Mouse (Mus musculus) embryonic facial prominence, embryonic 10.5 days (tissue): Measurements from ENCODE around the gene Zmat3. TPM values are rescaled to one million over a fixed set of nuclear protein-coding genes. Genes with fewer than 3 reads are reported as not detected.

ENCODE experiments used
- DNase-seq: peaks from one replicate; pipeline ENCODE4 v3.0.0-alpha.2; 2017; ENCODE audit warnings: low spot score
- H3K27ac ChIP-seq: fragments of 300-500 bp; sonication (generic); replicated peaks from 2 replicates; pipeline ENCODE4 v1.5.1; 2016; ENCODE audit warnings: mild to moderate bottlenecking
- H3K27me3 ChIP-seq: fragments of 300-500 bp; sonication (generic); replicated peaks from 2 replicates; pipeline ENCODE4 v1.6.1; 2016; ENCODE audit warnings: low read depth, mild to moderate bottlenecking; ENCODE audit not compliant: poor library complexity, severe bottlenecking
- H3K36me3 ChIP-seq: fragments of 300-500 bp; sonication (generic); replicated peaks from 2 replicates; pipeline ENCODE4 v1.6.1; 2016; ENCODE audit warnings: mild to moderate bottlenecking, moderate library complexity
- H3K4me1 ChIP-seq: fragments of 300-500 bp; sonication (generic); 2 replicates; pipeline ENCODE4 v1.6.1; 2016
- H3K4me3 ChIP-seq: fragments of 300-500 bp; sonication (generic); 2 replicates; pipeline ENCODE4 v1.5.1; 2016; ENCODE audit warnings: mild to moderate bottlenecking, moderate library complexity
- H3K9me3 ChIP-seq: fragments of 300-500 bp; sonication (generic); 2 replicates; pipeline ENCODE4 v1.6.1; 2016; ENCODE audit warnings: mild to moderate bottlenecking
- WGBS: fragments of 180-500 bp; shearing (Covaris S2); methylation state at CpG from one replicate; pipeline ENCODE4 v1.1.7; 2016; 5-methylcytosine and 5-hydroxymethylcytosine counted together
- polyA plus RNA-seq: library from polyadenylated mRNA; unstranded; fragments of >200 nt; fragmentation: Nextera tagmentation; extraction: Ambion mirVana; gene quantifications from 2 replicates; pipeline ENCODE4 v1.2.1, GENCODE M21; 2016

Zmat3 gene
- polyA plus RNA-seq, result 5.2 and 6.1 TPM in 2 replicates

DNA sequence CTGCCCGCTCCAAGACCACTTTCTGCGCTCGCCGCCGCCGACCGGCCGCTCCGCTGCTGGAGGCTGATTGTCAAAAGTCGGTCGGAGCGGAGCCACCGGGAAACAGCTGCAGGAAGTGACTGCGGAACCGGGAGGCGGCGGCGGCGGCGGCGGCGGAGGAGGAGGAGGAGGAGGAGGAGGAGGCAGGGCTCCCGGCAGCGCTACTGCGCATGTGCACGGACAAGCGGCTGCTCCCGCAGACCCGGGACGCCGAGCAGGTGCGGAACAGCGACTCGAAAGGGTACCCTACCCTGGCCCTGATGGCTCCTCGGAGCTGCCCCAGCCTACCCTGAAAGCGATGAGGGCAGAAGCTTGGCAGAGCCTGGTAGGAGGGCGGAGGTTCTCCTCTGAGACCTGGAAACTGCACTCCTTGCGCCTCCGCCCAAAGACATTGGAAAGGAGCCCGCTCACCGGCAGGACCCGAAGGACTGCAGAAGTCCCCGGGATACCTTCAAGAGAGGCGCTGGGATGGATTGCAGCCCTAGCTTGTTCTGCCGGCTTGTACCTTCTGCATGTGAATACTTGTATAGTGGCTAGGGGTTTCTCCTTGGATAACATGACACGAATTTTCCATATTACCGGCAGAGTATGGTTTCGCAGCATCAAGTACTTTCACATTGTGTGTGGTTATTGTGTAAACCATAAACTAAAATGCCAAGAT, at the start of gene Zmat3:
Gene Zmat3, minus strand, starts transcription at position 469 of the 700 bp plus-strand sequence.
- Histone ChIP-seq H3K9me3 (no peaks in the 10 kb centered on the region), H3K4me1 (peaks cover 28% of the 10 kb centered on the region), H3K4me3 (peak within 1 kb of the TSS; percentile 88), H3K36me3 (0 out of 2 replicates have a peak, but pooled peaks cover under 1% of the 10 kb centered on the region), H3K27ac (peak within 1 kb of the TSS; percentile 90), H3K27me3 (peaks cover 14% of the 10 kb centered on the region)
- DNase-seq, result peak; percentile 88
- 4% methylated on average over 39 of the region's 48 CpGs for WGBS

DNA sequence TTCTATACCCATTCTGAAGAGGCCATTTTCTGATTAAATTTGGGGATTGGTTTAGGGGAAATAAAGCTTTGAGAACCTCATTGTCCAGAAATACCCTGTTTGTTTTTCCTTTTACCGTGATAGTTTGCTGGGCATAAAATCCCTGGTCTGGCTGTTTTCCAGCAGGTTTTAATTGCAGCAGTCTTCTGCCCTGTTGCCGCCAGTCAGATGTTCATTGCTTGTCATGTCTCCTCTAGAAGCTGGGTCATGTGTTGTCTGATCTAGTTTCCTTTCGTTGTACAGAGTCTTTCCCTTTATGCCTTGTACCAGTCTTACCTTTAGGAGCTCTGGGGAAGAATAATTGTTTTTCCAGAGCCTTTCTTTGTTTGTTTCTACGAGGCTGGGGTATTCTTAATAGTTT, 48.6 kb upstream of the Zmat3 start:
- H3K36me3 ChIP-seq, result peaks cover 6% of the 10 kb centered on the region; the same call in 1 of the 2 replicates
- 62% methylated on average over 4 of the region's 4 CpGs for WGBS

DNA sequence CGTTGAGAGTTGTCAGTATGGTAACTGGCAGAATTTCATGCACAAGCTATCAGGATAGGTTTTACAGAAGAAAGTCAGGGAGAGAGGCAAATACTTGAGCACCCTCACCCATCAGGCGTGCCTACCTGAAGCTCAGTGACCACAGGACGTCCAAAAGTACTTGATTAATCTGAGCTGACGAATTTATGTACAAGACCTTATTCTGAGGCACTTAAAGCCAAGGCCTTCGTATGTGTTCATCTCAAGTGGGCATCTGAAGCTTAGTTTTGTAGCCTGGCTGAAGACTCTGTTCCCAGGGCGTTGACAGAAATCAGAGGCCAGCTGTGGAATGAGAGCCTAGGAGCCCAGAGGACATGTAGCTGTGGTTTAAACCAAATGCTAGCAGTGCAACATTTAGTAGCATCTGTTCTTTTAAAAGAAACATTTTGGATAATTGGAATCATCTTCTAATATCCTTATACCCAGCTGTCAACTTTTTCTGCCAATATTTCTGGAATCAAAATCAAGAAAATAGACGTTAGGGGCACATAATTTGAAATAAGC, 46.8 kb upstream of the Zmat3 start:
- no peak overlapping the region for H3K4me3 ChIP-seq
- 78% methylated on average over 7 of the region's 7 CpGs for WGBS
- peaks cover under 1% of the 10 kb centered on the region; the same call in 1 of the 2 replicates for H3K36me3 ChIP-seq
- DNase-seq, result no peak
- peaks cover 20% of the 10 kb centered on the region for H3K4me1 ChIP-seq
- no peak overlapping the region for H3K27ac ChIP-seq
- H3K9me3 ChIP-seq, result no peaks in the 10 kb centered on the region
- no peaks in the 10 kb centered on the region for H3K27me3 ChIP-seq

More for the DNA sequence above, 48.6 kb upstream of the Zmat3 start:
- no peak for DNase-seq
- Histone ChIP-seq H3K9me3 (no peaks in the 10 kb centered on the region), H3K4me3 (no peak overlapping the region), H3K27me3 (no peaks in the 10 kb centered on the region), H3K27ac (no peak overlapping the region), H3K4me1 (peaks cover 20% of the 10 kb centered on the region)

DNA sequence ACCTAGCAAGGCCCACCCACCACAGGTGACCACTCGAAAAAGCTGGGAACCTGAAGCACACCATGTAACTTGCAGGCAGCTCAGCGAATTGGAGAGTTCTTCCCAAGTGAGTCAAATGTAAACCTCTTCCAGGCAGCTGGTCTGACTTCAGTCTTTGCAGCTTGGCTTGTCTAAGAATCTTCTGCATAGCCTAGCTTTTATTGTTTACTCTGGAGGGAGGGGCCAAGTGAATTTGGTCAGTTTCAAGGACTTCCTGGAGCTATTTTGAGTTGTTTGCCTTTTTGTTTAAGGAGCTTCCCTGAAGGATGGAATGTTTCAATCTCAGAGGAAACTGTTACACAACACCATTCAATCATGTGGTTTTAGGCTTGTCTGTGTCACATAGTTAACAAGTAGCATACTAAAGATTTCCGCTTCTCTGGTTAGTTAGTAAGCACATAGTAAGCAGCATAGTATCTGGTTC, 43.0 kb upstream of the Zmat3 start:
- H3K27me3 ChIP-seq, result no peaks in the 10 kb centered on the region
- no peak overlapping the region for H3K27ac ChIP-seq
- H3K9me3 ChIP-seq, result no peaks in the 10 kb centered on the region
- WGBS, result 92% methylated on average over 3 of the region's 3 CpGs
- no peaks in the 10 kb centered on the region for H3K4me1 ChIP-seq
- no peak overlapping the region for H3K4me3 ChIP-seq
- H3K36me3 ChIP-seq, result no peaks in the 10 kb centered on the region
- no peak for DNase-seq

DNA sequence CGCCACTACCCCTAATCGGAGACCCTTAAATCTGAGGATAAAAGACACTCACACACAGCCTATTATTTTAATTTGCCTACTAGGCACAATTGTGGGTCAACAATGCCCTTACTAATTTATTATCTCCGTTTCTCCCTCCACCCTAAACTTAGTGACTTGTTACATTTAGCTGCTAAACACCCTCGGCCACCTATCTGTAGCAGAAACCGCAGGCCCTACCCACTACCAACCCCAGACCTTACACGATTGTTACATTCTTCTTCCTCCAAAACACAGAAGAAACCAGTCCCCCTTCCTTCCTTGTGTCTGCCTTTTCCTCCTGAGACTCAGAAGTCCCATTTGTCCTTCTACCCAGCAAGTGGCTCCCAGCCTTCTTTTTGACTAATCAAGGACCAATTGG, 41.0 kb upstream of the Zmat3 start:
- Histone ChIP-seq H3K9me3 (no peaks in the 10 kb centered on the region), H3K4me3 (no peak overlapping the region), H3K27me3 (no peaks in the 10 kb centered on the region), H3K4me1 (no peaks in the 10 kb centered on the region; the same call in 1 of the 2 replicates), H3K36me3 (no peaks in the 10 kb centered on the region), H3K27ac (no peak overlapping the region)
- WGBS, result 85% methylated on average over 6 of the region's 6 CpGs
- no peak for DNase-seq

DNA sequence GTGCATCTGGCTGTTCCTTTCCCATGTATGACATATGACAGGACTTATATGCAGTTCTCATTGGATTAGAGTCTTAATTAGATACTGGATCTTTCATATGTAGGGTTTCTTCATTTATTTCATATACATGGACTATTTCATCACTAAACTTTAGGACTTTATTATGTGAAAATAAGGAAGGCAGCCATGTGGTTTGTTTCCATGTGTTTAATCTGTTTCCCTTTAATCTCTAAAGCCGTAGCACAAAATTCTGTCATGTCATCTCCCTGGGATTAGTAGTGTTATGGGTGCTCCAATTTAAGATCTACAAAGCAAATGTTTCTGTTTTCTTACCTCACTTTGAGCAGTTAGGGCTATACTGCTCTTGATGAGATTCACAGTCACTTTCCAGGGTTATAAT, 39.9 kb upstream of the Zmat3 start:
- no peaks in the 10 kb centered on the region for H3K27me3 ChIP-seq
- 92% methylated on average over 1 of the region's 1 CpGs for WGBS
- no peaks in the 10 kb centered on the region for H3K36me3 ChIP-seq
- peaks cover 5% of the 10 kb centered on the region for H3K4me1 ChIP-seq
- H3K4me3 ChIP-seq, result no peak overlapping the region
- no peak overlapping the region for H3K27ac ChIP-seq
- no peak for DNase-seq
- no peaks in the 10 kb centered on the region for H3K9me3 ChIP-seq

DNA sequence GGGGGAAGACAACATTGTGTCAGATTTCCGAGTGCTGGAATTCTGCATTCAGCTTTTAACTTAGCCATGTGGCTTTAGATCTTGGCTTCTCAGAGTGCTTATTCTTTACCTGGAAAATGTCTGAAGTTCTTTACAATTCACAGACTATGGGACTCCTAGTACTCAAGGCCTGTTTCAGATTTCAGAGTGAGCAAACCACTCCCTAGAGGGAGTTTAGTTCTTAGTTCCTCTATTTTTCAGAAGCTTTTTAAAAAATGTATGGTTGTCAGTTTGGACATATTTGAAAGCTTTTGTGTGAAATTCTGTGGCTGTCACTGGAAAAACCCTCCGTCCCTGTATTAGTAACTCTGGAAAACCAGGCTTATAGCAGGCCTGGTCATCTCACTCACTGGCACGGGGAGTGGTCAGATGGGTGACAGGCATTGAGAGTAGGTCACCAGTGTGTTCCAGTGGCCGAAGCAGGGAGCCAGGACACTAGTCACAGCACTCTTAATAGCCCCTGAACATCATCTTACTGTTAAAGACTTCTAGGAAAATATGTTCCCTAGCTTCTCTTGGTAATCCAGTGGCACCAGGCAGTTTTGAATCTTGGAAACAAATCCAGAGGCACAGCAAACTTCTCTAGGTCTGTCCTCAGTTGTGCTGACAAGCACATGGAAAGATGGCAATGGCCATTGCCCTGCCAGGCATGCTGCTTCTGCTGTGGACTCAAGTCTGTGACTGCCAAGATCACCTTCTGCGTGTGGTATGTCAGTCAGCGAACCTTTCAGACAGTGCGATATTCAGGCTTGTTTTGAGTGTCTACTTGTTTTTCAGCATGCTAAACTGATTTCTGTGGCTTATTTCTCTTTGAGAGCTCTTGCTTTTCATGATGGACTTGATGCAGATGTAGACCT, 37.4 kb upstream of the Zmat3 start:
- Histone ChIP-seq H3K4me3 (no peak overlapping the region), H3K27me3 (no peaks in the 10 kb centered on the region), H3K27ac (no peak overlapping the region), H3K9me3 (no peaks in the 10 kb centered on the region), H3K4me1 (peaks cover 29% of the 10 kb centered on the region), H3K36me3 (no peaks in the 10 kb centered on the region)
- WGBS, result 86% methylated on average over 7 of the region's 7 CpGs
- DNase-seq, result no peak

DNA sequence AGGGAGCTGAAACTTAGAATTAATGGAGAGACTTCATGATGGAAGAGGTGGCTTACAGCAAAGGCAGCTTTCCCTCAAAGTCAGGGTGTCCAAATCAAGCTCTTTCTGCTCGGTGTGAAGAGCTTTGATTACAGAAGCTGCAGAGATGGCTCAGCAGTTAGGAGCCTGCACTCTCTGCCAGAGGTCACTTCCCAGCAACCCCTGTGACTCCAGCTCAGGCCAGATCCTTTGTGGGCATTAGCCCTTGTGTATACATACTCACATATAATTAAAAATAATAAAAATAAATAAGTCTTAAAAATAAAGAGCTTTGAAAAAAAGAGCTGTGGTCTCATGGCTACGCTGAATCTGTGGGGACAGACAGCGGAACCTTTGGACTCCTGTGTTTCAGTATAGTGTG, 35.8 kb upstream of the Zmat3 start:
- 74% methylated on average over 3 of the region's 3 CpGs for WGBS
- DNase-seq, result no peak
- no peaks in the 10 kb centered on the region for H3K27me3 ChIP-seq

DNA sequence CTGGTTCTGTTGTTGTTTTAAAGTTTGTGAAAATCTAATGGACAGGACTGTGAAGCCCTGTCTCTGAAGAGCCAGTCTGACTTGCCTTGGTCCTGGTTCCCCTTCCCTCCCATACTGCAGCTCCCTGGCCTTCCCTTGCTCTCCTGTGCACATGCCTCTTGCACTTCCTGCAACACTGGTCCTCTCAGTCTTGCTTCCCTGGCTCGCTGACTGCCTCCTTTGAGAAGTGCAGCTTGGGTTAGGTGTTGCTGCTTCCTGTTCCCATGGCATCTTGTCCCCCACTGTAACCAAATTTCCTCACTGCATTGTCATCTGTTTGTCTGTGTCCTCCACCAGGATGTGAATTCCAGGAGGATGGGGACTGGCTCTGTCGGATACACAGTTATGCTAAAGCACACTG, 34.1 kb upstream of the Zmat3 start:
- Histone ChIP-seq H3K27me3 (no peaks in the 10 kb centered on the region), H3K9me3 (no peaks in the 10 kb centered on the region), H3K4me1 (peaks cover 35% of the 10 kb centered on the region), H3K4me3 (peak overlapping the region; percentile 16; the same call in 1 of the 2 replicates), H3K27ac (no peak overlapping the region; the same call in 1 of the 2 replicates), H3K36me3 (no peaks in the 10 kb centered on the region)
- 53% methylated on average over 2 of the region's 2 CpGs for WGBS
- DNase-seq, result peak; percentile 13

More for the DNA sequence above, 35.8 kb upstream of the Zmat3 start:
- peaks cover 29% of the 10 kb centered on the region for H3K4me1 ChIP-seq
- H3K9me3 ChIP-seq, result no peaks in the 10 kb centered on the region
- no peak overlapping the region for H3K4me3 ChIP-seq
- H3K36me3 ChIP-seq, result no peaks in the 10 kb centered on the region
- no peak overlapping the region for H3K27ac ChIP-seq

DNA sequence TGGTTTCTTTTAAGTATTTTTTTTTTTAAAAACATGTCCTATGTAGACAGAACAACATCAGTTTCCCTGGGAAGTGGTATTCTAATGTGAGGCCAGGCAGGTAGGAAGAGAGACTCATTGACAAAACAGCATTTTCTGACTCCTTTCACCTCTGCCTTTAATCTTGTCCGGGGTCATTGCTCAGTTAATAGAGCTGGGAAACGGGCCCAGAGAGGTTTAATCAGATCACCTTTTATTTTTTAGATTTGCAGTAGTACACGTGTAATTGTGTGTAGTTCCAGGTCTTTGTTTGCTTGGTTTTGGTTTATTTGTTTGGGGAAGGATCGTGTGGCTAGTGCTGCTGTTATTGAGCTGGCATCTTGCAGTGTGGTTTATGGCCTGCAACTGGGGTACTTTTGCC, 33.6 kb upstream of the Zmat3 start:
- Histone ChIP-seq H3K4me3 (0 out of 2 replicates have a peak overlapping the region, but pooled peaks have one; percentile 16), H3K4me1 (peaks cover 35% of the 10 kb centered on the region), H3K9me3 (no peaks in the 10 kb centered on the region), H3K27ac (no peak overlapping the region), H3K27me3 (no peaks in the 10 kb centered on the region), H3K36me3 (no peaks in the 10 kb centered on the region)
- WGBS, result 37% methylated on average over 4 of the region's 4 CpGs
- no peak for DNase-seq

DNA sequence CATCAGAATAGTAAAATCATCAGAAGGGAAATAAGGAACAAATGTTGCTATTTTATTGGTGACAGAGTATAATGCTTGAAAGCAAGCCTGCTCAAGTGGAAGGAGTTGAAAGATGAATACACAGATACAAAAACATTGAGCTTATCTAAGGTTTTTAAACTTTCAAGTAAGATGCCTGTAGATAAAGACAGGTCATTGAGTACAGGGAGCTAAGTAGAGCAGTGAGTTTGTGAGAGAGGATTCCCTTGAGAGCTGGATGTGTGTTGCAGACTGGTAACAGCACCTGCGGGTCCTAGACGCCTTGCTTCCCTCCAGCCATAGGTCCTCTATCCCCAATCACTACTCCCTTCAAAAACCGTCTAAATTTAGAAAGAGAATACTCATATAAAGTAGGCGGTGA, 32.8 kb upstream of the Zmat3 start:
- peaks cover 35% of the 10 kb centered on the region for H3K4me1 ChIP-seq
- no peaks in the 10 kb centered on the region for H3K9me3 ChIP-seq
- no peaks in the 10 kb centered on the region for H3K36me3 ChIP-seq
- H3K27me3 ChIP-seq, result no peaks in the 10 kb centered on the region
- no peak for DNase-seq
- H3K4me3 ChIP-seq, result peak overlapping the region; percentile 92
- WGBS, result 30% methylated on average over 4 of the region's 4 CpGs
- H3K27ac ChIP-seq, result no peak overlapping the region

DNA sequence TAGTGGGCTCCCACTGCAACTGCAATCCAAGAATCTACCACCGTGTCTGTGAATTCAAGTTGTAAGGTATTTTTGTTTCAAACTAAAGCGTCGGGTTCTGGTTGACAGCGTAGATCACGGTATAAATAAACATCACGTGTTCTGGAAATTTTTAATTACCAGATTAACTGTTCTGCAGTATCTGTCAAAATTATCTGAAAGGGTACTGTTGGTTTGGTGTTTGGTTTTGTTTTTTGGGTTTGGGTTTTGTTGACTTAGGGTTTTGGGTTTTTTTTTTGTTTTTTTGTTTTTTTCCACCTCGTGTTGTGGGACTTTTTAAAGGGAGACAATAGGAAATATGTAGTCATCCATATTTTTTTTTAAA, 32.3 kb upstream of the Zmat3 start:
- peaks cover 35% of the 10 kb centered on the region for H3K4me1 ChIP-seq
- no peaks in the 10 kb centered on the region for H3K9me3 ChIP-seq
- H3K27me3 ChIP-seq, result no peaks in the 10 kb centered on the region
- H3K27ac ChIP-seq, result no peak overlapping the region
- WGBS, result 3% methylated on average over 7 of the region's 7 CpGs
- no peaks in the 10 kb centered on the region for H3K36me3 ChIP-seq
- no peak for DNase-seq
- H3K4me3 ChIP-seq, result peak overlapping the region; percentile 92
